Mouse (Mus musculus) neural tube, embryonic 12.5 days (tissue): ENCODE data around the gene Prpf39. TPM values are rescaled to one million over a fixed set of nuclear protein-coding genes. Genes with fewer than 3 reads are reported as not detected.
A peak's percentile ranks its signal among the peaks of the same experiment; 100 is the strongest.

ENCODE experiments used
- ATAC-seq: fragments of 200-750 bp; cut with Nextera tagmentation; 2 replicates; pipeline ENCODE4 v1.8.0; 2017; ENCODE audit warnings: low read depth, mild to moderate bottlenecking, moderate TSS enrichment, moderate library complexity; ENCODE audit not compliant: low FRiP score
- H3K27ac ChIP-seq: fragments of 300-500 bp; sonication (generic); 2 replicates; pipeline ENCODE4 v1.5.1; 2016
- H3K27me3 ChIP-seq: fragments of 300-500 bp; sonication (generic); replicated peaks from 2 replicates; pipeline ENCODE4 v1.6.1; 2016; ENCODE audit warnings: mild to moderate bottlenecking
- H3K36me3 ChIP-seq: fragments of 300-500 bp; sonication (generic); 2 replicates; pipeline ENCODE4 v1.6.1; 2016; ENCODE audit warnings: mild to moderate bottlenecking
- H3K4me1 ChIP-seq: fragments of 300-500 bp; sonication (generic); 2 replicates; pipeline ENCODE4 v1.6.1; 2016
- H3K4me2 ChIP-seq: fragments of 300-500 bp; sonication (generic); replicated peaks from 2 replicates; pipeline ENCODE4 v1.6.1; 2016; ENCODE audit warnings: mild to moderate bottlenecking
- H3K4me3 ChIP-seq: fragments of 300-500 bp; sonication (generic); 2 replicates; pipeline ENCODE4 v1.5.1; 2016
- H3K9ac ChIP-seq: fragments of 300-500 bp; sonication (generic); 2 replicates; pipeline ENCODE4 v1.6.1; 2016; ENCODE audit warnings: mild to moderate bottlenecking
- H3K9me3 ChIP-seq: fragments of 300-500 bp; sonication (generic); 2 replicates; pipeline ENCODE4 v1.6.1; 2016; ENCODE audit warnings: mild to moderate bottlenecking
- WGBS: fragments of 180-500 bp; shearing (Covaris S2); methylation state at CpG from one replicate; pipeline ENCODE4 v1.1.7; 2016; 5-methylcytosine and 5-hydroxymethylcytosine counted together
- polyA plus RNA-seq: library from polyadenylated mRNA; unstranded; fragments of >200 nt; fragmentation: Nextera tagmentation; extraction: Ambion mirVana; gene quantifications from 2 replicates; pipeline ENCODE4 v1.2.1, GENCODE M21; 2016

The Prpf39 gene
- polyA plus RNA-seq, 1 experiment from 2014 or later = 56.6 TPM

DNA sequence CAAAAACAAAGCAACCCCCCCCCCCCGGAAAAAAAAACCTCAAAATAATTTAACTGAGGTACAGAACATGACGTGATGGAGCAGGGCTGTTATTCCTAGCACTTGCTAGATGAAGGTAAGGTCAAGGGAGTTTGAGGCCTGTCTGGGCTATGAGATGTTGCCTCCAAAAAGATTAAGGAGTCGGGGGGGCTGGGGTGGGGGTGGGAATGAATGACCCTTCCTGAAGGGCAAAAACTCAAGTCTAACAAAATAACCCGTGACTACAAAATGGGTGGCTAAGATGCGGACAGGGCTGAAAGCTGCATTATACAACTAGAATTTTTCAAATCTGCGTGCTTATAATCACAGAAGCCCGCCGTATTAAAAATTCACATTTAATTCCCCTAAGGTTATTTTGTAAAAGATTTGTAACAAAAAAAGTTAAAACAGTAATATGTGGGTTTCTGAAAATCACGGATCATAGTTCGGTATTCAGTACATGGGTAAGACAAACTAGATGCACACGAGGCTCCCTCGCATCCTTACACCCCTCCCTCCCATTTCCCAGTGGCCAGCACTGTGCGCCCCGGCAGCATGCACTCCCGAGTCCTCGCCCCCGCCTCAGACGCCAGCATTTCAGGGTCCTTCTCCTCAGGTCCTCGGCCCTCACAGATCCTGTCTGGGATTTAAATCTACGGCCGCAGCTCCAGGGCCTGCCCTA is 36.9 kb downstream of the Prpf39 start:
- no peaks in the 10 kb centered on the region for H3K9me3 ChIP-seq
- peak overlapping the region; percentile 79 for H3K4me2 ChIP-seq
- peak; percentile 83 for ATAC-seq
- H3K4me3 ChIP-seq = peak overlapping the region; percentile 77
- H3K36me3 ChIP-seq = peaks cover 11% of the 10 kb centered on the region; the same call in 1 of the 2 replicates
- 6% methylated on average over 21 of the region's 21 CpGs for WGBS
- H3K27ac ChIP-seq = peak overlapping the region; percentile 79
- peaks cover 20% of the 10 kb centered on the region for H3K4me1 ChIP-seq
- H3K27me3 ChIP-seq = no peaks in the 10 kb centered on the region
- H3K9ac ChIP-seq = peak overlapping the region; percentile 89

- H3K9ac ChIP-seq = peak within 1 kb of the TSS; percentile 89
- H3K27ac ChIP-seq = peak within 1 kb of the TSS; percentile 79
- H3K4me2 ChIP-seq = peak within 1 kb of the TSS; percentile 79
- no peaks in the 10 kb centered on the region for H3K9me3 ChIP-seq
- peaks cover 5% of the 10 kb centered on the region; the same call in 1 of the 2 replicates for H3K36me3 ChIP-seq
- no peaks in the 10 kb centered on the region for H3K27me3 ChIP-seq
- H3K4me1 ChIP-seq = peaks cover 20% of the 10 kb centered on the region
- under 1% methylated on average over 49 of the region's 49 CpGs for WGBS
- ATAC-seq = peak; percentile 99
- peak within 1 kb of the TSS; percentile 91 for H3K4me3 ChIP-seq
Observed at GRCm38 (mm10) chr12:65073611-65074178, 37.6 kb downstream of the Prpf39 start, which contains the start of gene Fkbp3. TSS of gene Fkbp3 (minus strand) at chr12:65074007.

GRCm38 (mm10) chr12:65074651-65075050 is 38.5 kb downstream of the Prpf39 start:
- H3K27me3 ChIP-seq = no peaks in the 10 kb centered on the region
- H3K9ac ChIP-seq = no peak overlapping the region
- no peak for ATAC-seq
- 48% methylated on average over 7 of the region's 7 CpGs for WGBS
- peak overlapping the region; percentile 79 for H3K4me2 ChIP-seq
- no peak overlapping the region for H3K27ac ChIP-seq
- no peaks in the 10 kb centered on the region for H3K9me3 ChIP-seq
- H3K4me3 ChIP-seq = peak overlapping the region; percentile 91
- no peaks in the 10 kb centered on the region for H3K36me3 ChIP-seq
- H3K4me1 ChIP-seq = peaks cover 20% of the 10 kb centered on the region

GRCm38 (mm10) chr12:65075085-65075732 is 39.1 kb downstream of the Prpf39 start, which contains the start of gene Fancm:
TSS of gene Fancm (plus strand) at chr12:65075603.
- Histone ChIP-seq H3K36me3 (peaks cover 3% of the 10 kb centered on the region), H3K27me3 (no peaks in the 10 kb centered on the region), H3K9ac (peak within 1 kb of the TSS; percentile 89), H3K4me1 (peaks cover 20% of the 10 kb centered on the region), H3K9me3 (no peaks in the 10 kb centered on the region), H3K27ac (peak within 1 kb of the TSS; percentile 81), H3K4me3 (peak within 1 kb of the TSS; percentile 91), H3K4me2 (peak within 1 kb of the TSS; percentile 79)
- peak; percentile 35 for ATAC-seq
- 3% methylated on average over 39 of the region's 39 CpGs for WGBS

DNA sequence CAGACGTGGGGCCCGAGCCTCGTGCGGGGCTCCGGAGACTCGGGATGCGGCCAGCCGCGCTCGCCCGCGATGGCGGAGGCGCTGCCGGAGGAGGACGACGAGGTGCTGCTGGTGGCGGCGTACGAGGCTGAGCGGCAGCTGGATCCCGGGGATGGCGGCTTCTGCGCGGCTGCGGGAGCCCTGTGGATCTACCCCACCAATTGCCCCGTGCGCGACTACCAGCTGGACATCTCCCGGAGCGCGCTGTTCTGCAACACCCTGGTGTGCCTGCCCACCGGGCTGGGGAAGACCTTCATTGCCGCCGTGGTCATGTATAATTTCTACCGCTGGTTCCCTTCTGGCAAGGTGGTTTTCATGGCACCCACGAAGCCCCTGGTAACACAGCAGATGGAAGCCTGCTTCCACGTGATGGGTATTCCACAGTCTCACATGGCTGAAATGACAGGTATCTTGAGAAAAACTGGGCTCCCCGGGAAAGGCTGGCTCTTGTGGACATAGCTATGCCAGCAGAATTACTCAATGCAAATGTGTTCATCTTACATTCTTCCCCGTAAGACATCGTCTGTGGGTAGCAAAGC is 39.7 kb downstream of the Prpf39 start:
- peak overlapping the region; percentile 79 for H3K4me2 ChIP-seq
- H3K27ac ChIP-seq = peak overlapping the region; percentile 81
- no peaks in the 10 kb centered on the region for H3K27me3 ChIP-seq
- under 1% methylated on average over 41 of the region's 41 CpGs for WGBS
- peaks cover 6% of the 10 kb centered on the region for H3K36me3 ChIP-seq
- H3K9me3 ChIP-seq = no peaks in the 10 kb centered on the region
- H3K4me1 ChIP-seq = peaks cover 20% of the 10 kb centered on the region
- 0 out of 2 replicates have a peak, but pooled peaks have one; percentile 0 for ATAC-seq
- peak overlapping the region; percentile 87 for H3K9ac ChIP-seq
- peak overlapping the region; percentile 91 for H3K4me3 ChIP-seq

DNA sequence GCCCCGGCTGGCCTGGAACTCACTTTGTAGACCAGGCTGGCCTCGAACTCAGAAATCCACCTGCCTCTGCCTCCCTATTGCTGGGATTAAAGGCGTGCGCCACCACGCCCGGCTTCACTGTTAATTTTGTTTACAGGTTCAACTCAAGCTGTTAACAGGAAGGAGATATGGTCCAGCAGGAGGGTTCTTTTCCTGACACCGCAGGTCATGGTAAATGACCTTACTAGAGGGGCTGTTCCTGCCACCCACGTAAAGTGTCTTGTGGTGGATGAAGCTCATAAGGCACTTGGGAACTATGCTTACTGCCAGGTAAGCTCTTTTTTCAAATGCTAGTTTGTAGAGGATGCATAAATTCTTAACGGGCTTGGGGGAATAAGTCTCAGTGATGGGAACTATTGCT is 40.8 kb downstream of the Prpf39 start:
- Histone ChIP-seq H3K9me3 (no peaks in the 10 kb centered on the region), H3K27me3 (no peaks in the 10 kb centered on the region), H3K4me2 (peak overlapping the region; percentile 79), H3K27ac (no peak overlapping the region), H3K36me3 (peaks cover 6% of the 10 kb centered on the region), H3K4me3 (peak overlapping the region; percentile 91; the same call in 1 of the 2 replicates), H3K4me1 (peaks cover 20% of the 10 kb centered on the region), H3K9ac (no peak overlapping the region)
- no peak for ATAC-seq
- WGBS = 87% methylated on average over 9 of the region's 9 CpGs

- Histone ChIP-seq H3K4me1 (no peaks in the 10 kb centered on the region), H3K9ac (no peak overlapping the region), H3K27me3 (no peaks in the 10 kb centered on the region), H3K27ac (no peak overlapping the region), H3K36me3 (peaks cover 33% of the 10 kb centered on the region), H3K4me2 (no peak overlapping the region), H3K9me3 (no peaks in the 10 kb centered on the region), H3K4me3 (no peak overlapping the region)
- no peak for ATAC-seq
- WGBS = 89% methylated on average over 1 of the region's 1 CpGs
Observed at GRCm38 (mm10) chr12:65108746-65109145, 72.6 kb downstream of the Prpf39 start.

DNA sequence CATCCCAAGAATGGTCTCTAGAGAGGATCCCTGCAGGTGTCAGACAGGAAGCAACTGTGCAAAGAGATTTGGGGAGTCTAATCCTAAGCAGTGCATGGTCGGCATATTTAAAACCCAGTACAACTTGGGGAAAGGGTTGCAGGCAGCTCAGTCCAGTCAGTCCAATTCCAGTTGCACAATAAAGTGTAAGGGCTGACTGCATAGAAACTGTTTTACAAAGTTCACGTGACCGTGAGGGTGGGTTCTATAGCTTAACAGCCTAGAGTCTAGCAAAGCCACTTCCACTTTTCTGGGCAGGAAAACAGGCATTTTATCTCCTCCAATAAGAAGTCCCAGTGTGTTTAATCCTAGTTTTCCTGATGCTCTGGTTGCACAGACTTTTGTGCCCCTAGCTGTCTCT is 75.4 kb downstream of the Prpf39 start:
- no peak for ATAC-seq
- no peaks in the 10 kb centered on the region for H3K27me3 ChIP-seq
- peaks cover 16% of the 10 kb centered on the region for H3K36me3 ChIP-seq
- WGBS = over 99% methylated on average over 3 of the region's 3 CpGs
- H3K9me3 ChIP-seq = no peaks in the 10 kb centered on the region
- no peak overlapping the region for H3K4me2 ChIP-seq
- no peaks in the 10 kb centered on the region for H3K4me1 ChIP-seq
- no peak overlapping the region for H3K27ac ChIP-seq
- no peak overlapping the region for H3K9ac ChIP-seq
- H3K4me3 ChIP-seq = no peak overlapping the region

- peaks cover 11% of the 10 kb centered on the region; the same call in 1 of the 2 replicates for H3K36me3 ChIP-seq
- H3K4me1 ChIP-seq = no peaks in the 10 kb centered on the region
- H3K9ac ChIP-seq = no peak overlapping the region
- no peak for ATAC-seq
- 97% methylated on average over 1 of the region's 1 CpGs for WGBS
- H3K27me3 ChIP-seq = no peaks in the 10 kb centered on the region
- H3K9me3 ChIP-seq = no peaks in the 10 kb centered on the region
- no peak overlapping the region for H3K4me3 ChIP-seq
- H3K4me2 ChIP-seq = no peak overlapping the region
- H3K27ac ChIP-seq = no peak overlapping the region
Observed at GRCm38 (mm10) chr12:65112811-65113210, 76.7 kb downstream of the Prpf39 start.

Other genes with a start within 250 kb of the Prpf39 start
- 3.9 and 5.6 TPM in 2 replicates for gene Gm527, start 118.4 kb upstream of the Prpf39 start, polyA plus RNA-seq
- 19.4 and 22.5 TPM in 2 replicates for gene Klhl28, start 70.8 kb upstream of the Prpf39 start, polyA plus RNA-seq
- gene Togaram1, start 70.5 kb upstream of the Prpf39 start, polyA plus RNA-seq = 25.8 and 26.6 TPM in 2 replicates
- 516 and 548 TPM in 2 replicates for gene Fkbp3, start 37.7 kb downstream of the Prpf39 start, polyA plus RNA-seq
- gene Fancm, start 39.3 kb downstream of the Prpf39 start, polyA plus RNA-seq = 12.1 and 15.8 TPM in 2 replicates
- gene Mis18bp1, start 136.3 kb downstream of the Prpf39 start, polyA plus RNA-seq = 39.9 and 41.5 TPM in 2 replicates
- not detected in 2 replicates for gene Wdr20rt, start 189.2 kb downstream of the Prpf39 start, polyA plus RNA-seq